Mouse (Mus musculus): ENCODE results near the gene Fam20a.

Fam20a gene

GRCm38 (mm10) chr11:109721781-109722446, at the start of gene Fam20a:
TSS of gene Fam20a (minus strand) at chr11:109722279.
- DNase-seq (ENCODE audit: low read depth), result peak; percentile 25

DNA sequence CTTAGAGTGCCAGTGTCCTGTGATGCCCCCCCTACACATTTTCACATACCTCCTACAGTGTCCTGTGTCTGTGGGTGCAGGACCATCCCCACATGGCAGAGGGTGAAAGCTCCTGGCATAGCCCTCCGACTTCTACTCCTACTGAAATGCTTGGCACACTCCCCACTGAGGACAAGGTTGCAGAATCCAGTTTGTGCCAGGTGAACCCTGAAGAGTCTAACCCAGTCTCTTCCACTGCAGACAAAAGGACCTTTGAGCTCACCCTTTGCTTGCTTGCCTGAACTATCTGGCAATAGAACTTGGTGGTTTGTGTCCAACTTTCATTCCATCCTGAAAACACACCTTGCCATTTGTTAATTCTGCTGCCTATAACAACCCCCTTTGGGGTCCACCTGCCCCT, 49.3 kb upstream of the Fam20a start:
- no peak for DNase-seq (ENCODE audit: low read depth)

- peak; percentile 28 for DNase-seq (ENCODE audit: low read depth)
Measured at GRCm38 (mm10) chr11:109770185-109770584, 48.1 kb upstream of the Fam20a start.

GRCm38 (mm10) chr11:109769091-109769490, 47.0 kb upstream of the Fam20a start:
- no peak for DNase-seq (ENCODE audit: low read depth)

DNA sequence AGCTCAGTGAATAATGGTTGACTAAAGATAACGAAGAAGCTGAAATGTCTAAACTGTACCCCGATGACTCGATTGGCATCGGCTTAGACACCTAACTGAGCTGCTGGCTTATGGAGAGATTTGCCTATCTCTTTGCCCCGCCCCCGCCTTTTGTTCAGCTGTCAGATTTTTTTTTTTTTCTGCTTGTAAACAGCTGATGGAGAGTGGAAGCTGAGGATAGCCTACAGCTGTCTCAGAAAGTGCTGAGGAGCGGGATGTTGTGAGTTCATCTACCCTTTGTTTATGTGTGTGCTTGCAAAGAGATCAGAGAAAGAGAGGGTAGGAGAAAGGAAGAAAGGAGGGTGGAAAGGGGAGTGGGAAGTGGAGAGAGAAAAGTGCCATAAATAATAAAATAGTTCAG, 38.0 kb upstream of the Fam20a start:
- no peak for DNase-seq (ENCODE audit: low read depth)

- DNase-seq (ENCODE audit: low read depth), result peak; percentile 41
Measured at GRCm38 (mm10) chr11:109758616-109759215, 36.6 kb upstream of the Fam20a start.

DNA sequence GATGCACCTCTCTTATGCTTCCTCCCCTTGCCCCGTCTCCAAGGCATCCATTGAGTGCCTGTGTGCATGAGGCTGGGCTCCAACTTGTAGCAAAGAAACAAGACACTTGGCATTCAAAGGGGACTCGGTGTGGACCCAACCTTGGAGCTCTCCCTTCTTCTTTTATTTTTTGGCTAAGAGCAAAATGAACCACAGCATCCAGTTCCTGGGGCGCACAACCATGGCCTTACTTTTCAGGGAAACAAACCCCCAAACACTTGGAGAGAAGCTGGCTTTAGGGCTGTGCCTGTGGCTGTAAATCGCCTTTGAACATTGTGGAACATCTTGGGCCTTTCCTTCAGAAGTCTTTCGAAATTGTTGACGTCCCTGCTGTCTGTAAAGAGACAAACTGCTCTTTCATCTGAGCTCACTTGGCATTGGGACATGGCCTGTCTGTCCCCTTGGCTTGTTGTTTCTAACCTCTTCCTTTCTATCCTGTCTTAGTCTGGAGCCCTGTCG, 32.1 kb upstream of the Fam20a start:
- no peak for DNase-seq (ENCODE audit: low read depth)

- no peak for DNase-seq (ENCODE audit: low read depth)
Measured at GRCm38 (mm10) chr11:109751636-109752603, 29.8 kb upstream of the Fam20a start.

GRCm38 (mm10) chr11:109745210-109745609, 23.1 kb upstream of the Fam20a start:
- no peak for DNase-seq (ENCODE audit: low read depth)

DNA sequence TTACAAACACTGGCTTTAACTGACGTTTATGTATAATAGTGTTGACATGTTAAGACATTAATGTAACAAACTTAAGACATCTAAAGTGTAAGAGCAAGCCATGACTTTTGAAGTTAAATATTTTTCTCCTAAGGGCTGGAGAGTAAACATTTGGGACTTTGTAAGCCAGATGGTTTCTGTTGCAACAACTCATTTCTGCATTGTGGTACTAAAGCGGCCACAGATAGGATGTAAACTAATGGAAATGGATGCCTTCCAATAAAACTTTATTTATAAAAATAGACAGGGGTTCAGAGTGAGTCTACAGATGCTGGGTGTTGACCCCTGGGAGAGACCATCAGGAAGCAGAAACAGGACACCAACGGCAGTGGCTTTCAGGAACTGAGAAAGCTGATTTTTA, 15.9 kb upstream of the Fam20a start:
- DNase-seq (ENCODE audit: low read depth), result no peak

GRCm38 (mm10) chr11:109736406-109736805, 14.3 kb upstream of the Fam20a start:
- no peak for DNase-seq (ENCODE audit: low read depth)

DNA sequence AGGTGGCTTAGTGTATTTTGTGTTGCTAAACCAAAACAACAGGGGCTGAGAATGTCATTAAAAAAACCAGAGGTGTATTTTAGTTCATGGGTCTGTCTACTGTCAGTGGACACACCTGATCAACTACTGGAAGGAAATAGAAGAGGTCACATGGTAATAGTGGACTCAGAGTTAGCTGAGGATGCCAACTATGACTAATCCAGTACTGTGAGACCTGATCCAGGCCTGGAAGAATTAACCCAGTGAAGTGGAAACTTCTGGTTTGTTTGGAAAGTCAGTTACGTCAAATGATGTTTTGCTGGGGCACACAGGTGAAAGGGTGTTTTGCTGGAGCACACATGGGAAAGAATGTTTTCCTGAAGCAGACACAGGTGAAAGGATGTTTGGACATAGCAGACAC, 12.3 kb upstream of the Fam20a start:
- no peak for DNase-seq (ENCODE audit: low read depth)

DNA sequence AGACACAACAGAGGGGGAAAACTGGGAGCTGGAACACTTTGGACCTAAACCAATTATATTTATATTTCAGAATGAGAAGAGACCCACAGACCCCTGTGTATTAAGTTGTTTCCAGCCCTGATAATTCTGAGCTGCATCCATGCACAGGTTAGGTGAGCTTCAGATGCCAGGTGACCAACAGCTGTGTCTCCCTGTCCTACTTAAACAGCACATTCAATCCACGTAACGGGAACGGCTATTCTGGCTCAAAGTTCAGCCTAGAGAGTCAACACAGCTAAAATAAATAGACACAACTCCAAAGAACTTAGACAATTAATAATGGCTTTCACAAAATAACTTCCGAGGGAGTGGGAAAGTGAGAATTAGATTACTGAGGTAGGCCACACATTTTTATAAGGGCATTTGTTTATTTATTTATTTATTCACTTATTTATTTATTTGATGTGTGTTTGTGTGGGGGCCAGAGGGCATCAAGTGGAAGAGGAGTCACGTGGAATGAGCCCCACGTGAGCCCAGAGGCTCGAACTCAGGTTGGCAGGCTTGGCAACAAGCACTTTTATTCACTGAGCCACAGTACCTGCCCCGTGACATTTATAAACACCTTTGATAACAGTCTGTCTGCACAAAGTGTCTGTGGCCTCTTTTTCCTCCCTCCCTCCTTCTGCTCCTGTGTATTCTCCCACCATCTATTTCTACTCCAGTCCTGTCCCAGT, 10.8 kb upstream of the Fam20a start:
- no peak for DNase-seq (ENCODE audit: low read depth)

- no peak for DNase-seq (ENCODE audit: low read depth)
Measured at GRCm38 (mm10) chr11:109728371-109728770, 6.3 kb upstream of the Fam20a start.

DNA sequence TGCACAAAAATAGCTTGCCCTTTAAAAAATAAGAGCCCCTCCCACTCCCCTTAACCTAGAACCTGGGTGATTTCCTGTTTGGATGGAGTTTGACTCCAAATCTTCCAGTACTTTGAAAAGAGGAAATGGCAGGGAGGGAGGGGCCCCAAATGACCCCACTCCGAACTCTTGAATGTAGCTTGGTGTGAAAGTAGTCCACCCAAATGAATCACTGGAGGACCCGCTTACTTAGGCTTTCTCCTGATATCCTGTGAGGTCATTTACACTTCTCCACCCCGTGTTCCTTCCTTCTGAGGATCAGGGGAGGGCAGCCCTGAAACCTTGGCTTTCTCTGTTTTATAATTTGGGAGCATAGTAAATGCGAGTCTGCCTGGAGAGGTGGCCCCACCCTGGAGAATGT, 632 bp upstream of the Fam20a start:
- DNase-seq (ENCODE audit: low read depth), result peak; percentile 9

DNA sequence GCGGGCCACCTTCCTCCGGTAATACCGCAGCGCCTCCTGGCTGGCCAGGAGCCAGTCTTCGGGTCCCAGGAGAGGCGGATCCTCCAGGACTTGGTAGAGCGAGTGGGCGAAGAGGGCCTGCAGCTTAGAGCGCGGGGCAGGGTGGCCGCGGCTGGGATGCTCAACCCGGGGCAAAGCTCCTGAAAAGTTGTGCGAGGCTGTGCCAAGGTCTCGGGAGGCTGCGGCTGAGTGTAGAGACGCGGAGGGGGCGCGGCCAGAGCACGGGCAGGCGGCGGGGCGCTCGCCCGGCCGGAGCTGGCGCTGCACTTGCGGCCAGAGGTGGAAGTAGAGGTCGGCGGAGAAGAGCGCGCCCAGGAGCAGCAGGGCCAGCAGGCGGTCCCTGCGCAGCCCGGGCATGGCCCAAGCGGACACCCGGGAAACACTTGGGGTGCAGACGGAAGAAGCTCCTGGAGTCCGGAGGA, 729 bp downstream of the Fam20a start:
- peak; percentile 8 for DNase-seq (ENCODE audit: low read depth)

DNA sequence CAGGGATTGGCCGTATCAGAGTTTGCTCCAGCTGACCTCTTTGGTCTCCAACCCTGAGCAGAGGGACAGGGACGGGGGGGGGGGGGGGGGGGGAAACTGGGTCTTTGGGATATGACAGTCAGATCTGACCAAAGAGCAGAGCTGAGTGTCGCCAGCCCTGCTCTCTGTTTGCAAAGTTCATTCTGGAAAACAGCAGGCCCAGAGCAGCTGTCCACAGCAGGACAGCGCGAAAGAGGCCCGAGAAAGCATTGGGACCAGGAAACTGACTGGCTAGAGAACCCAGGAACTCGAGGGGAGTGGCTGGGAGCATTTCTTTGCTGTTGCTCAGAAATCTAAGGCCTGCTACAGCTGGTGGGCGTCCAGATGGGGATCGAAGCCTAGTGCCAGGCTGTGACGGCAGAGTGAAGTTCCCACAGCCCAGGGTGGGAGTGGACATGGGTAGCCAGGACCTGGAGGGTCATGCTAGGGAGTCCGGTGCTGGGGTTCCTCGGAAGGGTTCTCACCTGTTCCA, 1.2 kb downstream of the Fam20a start:
- no peak for DNase-seq (ENCODE audit: low read depth)

DNA sequence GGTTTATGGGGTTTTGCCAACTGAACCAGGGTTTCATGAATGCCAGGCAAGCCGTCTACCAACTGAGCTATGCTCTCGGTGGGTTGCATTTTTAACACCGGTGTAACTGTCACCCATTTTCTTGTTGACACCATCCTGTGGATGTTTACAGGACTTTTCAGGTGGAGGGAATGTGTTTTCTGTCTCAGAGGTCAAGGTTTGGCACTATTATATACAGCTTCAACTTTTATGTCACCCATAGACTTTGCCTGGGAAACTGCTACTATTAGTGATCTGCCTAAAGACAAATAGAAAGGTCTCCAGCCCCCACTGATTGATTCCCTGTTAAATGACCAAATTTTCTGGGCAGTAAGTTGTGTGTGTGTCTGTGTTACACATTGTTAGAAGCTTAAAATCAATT, 2.7 kb downstream of the Fam20a start:
- DNase-seq (ENCODE audit: low read depth), result no peak

- DNase-seq (ENCODE audit: low read depth), result no peak
Measured at GRCm38 (mm10) chr11:109717966-109718895, 3.8 kb downstream of the Fam20a start.

GRCm38 (mm10) chr11:109717448-109717847, 4.6 kb downstream of the Fam20a start:
- no peak for DNase-seq (ENCODE audit: low read depth)

DNA sequence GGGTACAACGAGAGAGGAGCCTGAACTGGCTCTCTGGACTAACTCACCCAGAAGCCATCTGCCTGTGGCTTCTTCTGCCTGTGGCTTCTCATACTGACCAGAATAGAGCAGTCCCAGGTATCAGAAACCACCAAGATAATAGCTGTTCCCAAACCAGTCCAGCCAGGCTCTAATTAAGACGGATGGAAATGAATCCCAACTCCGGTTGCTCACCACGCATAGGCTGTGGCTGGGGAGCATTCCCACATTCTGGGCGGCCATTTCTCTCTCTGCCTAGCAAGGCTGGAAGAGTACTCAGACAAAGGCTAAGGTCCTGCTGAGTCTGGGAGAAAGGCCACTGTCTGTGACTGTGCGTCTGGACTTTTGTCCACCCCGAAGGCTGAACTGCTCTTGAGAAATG, 5.1 kb downstream of the Fam20a start:
- DNase-seq (ENCODE audit: low read depth), result no peak
